Comparison of ENCODE assay signal across 11 mouse cellular contexts in genomic region chr14:122228816-122229551, GRCm38 (mm10). TPM values are rescaled to one million over a fixed set of nuclear protein-coding genes. Genes with fewer than 3 reads are reported as not detected.
DNase-seq lines count a peak whose midpoint lies in the region; ATAC-seq lines count a peak whose summit lies in the region.
"Had no signal": no experiment of that assay in that cellular context is flagged by ENCODE, and none has a peak within 500 bp of the region (broad histone marks: within the 10 kb centered on the region; RNA-seq: fewer than 3 reads in every experiment).

No protein-coding gene starts in this region.

- intact Hi-C loops in heart, postnatal 36 days (cut with DNase I), result loop anchor here (10.0 kb wide), 2 partner anchors 286 to 406 kb away; no protein-coding TSS in a partner anchor

- no peak for DNase-seq in heart, postnatal 36 days
- peak; percentile 65 to 68 for DNase-seq in cerebellum, postnatal 36 days
- no peak for DNase-seq in gastrocnemius, postnatal 25 days
- DNase-seq in ovary, postnatal 36 days (ENCODE audit: low spot score), result no peak
- no peak for DNase-seq in gastrocnemius, adult 18-20 months (ENCODE audit: low spot score)
- DNase-seq: adrenal gland, adult 8-10 months; heart, postnatal 4 days had no signal

- H3K9me3 ChIP-seq in heart, embryonic 13.5 days, result no peaks in the 10 kb centered on the region
- H3K9me3 ChIP-seq in hindbrain, embryonic 15.5 days, result no peaks in the 10 kb centered on the region
- no peaks in the 10 kb centered on the region for H3K9me3 ChIP-seq in neural tube, embryonic 14.5 days (ENCODE audit: control insufficient read depth, low read length)

- no peaks in the 10 kb centered on the region for H3K4me1 ChIP-seq in heart, embryonic 13.5 days
- H3K4me1 ChIP-seq in hindbrain, embryonic 15.5 days (replicated peaks), result peaks cover 10% of the 10 kb centered on the region; the same call in 1 of the 2 replicates
- H3K4me1 ChIP-seq in neural tube, embryonic 14.5 days (ENCODE audit: control insufficient read depth, insufficient read depth, low read length), result no peaks in the 10 kb centered on the region

- ATAC-seq in heart, embryonic 13.5 days (ENCODE audit: extremely low read depth, insufficient number of reproducible peaks, low FRiP score, low TSS enrichment), result no peak
- ATAC-seq in hindbrain, embryonic 15.5 days (ENCODE audit: low FRiP score, low read depth), result 0 out of 2 replicates have a peak, but pooled peaks have one; percentile 40
- ATAC-seq in neural tube, embryonic 14.5 days (ENCODE audit: low read depth), result no peak
- ATAC-seq: lung, postnatal 0 days had no signal

- peak overlapping the region; percentile 34 for H3K4me2 ChIP-seq in heart, embryonic 13.5 days
- peak overlapping the region; percentile 21; the same call in 1 of the 2 replicates for H3K4me2 ChIP-seq in hindbrain, embryonic 15.5 days
- H3K4me2 ChIP-seq in neural tube, embryonic 14.5 days (ENCODE audit: low read depth, low read length), result peak overlapping the region; percentile 15; the same call in 1 of the 2 replicates

- H3K36me3 ChIP-seq in heart, embryonic 13.5 days, result no peaks in the 10 kb centered on the region
- H3K36me3 ChIP-seq in hindbrain, embryonic 15.5 days, result no peaks in the 10 kb centered on the region
- no peaks in the 10 kb centered on the region for H3K36me3 ChIP-seq in neural tube, embryonic 14.5 days (ENCODE audit: control insufficient read depth, insufficient read depth, low read length)

- 30% methylated on average over 23 of the region's 23 CpGs for WGBS in heart, embryonic 13.5 days
- WGBS in hindbrain, embryonic 15.5 days, result 8% methylated on average over 23 of the region's 23 CpGs
- WGBS in neural tube, embryonic 14.5 days, result 9% methylated on average over 23 of the region's 23 CpGs

- no peak overlapping the region for H3K4me3 ChIP-seq in heart, embryonic 13.5 days
- no peak overlapping the region for H3K4me3 ChIP-seq in hindbrain, embryonic 15.5 days
- no peak overlapping the region for H3K4me3 ChIP-seq in neural tube, embryonic 14.5 days (ENCODE audit: low read depth, low read length)

- peaks cover 70% of the 10 kb centered on the region for H3K27me3 ChIP-seq in heart, embryonic 13.5 days (replicated peaks)
- H3K27me3 ChIP-seq in hindbrain, embryonic 15.5 days, result peaks cover 54% of the 10 kb centered on the region
- H3K27me3 ChIP-seq in neural tube, embryonic 14.5 days (ENCODE audit: control insufficient read depth, insufficient read depth, low read length), result peaks cover 31% of the 10 kb centered on the region

- H3K9ac ChIP-seq in heart, embryonic 13.5 days, result no peak overlapping the region
- H3K9ac ChIP-seq in hindbrain, embryonic 15.5 days, result no peak overlapping the region
- no peak overlapping the region for H3K9ac ChIP-seq in neural tube, embryonic 14.5 days (replicated peaks; ENCODE audit: low read depth, low read length)

- H3K27ac ChIP-seq in heart, embryonic 13.5 days (replicated peaks), result no peak overlapping the region
- H3K27ac ChIP-seq in hindbrain, embryonic 15.5 days (replicated peaks), result peak overlapping the region; percentile 62
- H3K27ac ChIP-seq in neural tube, embryonic 14.5 days (ENCODE audit: low read depth, low read length), result no peak overlapping the region

RNA-seq across cellular contexts. Expression of gene Clybl, which starts 47.5 kb away (rescaled TPM):
- polyA plus RNA-seq in heart, embryonic 13.5 days (2015; fragmentation: Nextera tagmentation; extraction: Ambion mirVana), result 68.2 and 75.2 TPM in 2 replicates
- 100 to 1,000 TPM; 113 to 122 TPM for total RNA-seq in heart, postnatal 36 days (2021)
- polyA plus RNA-seq in hindbrain, embryonic 15.5 days (2015; fragmentation: Nextera tagmentation; extraction: Ambion mirVana), result 16.3 and 17.5 TPM in 2 replicates
- 9.1 and 10.8 TPM in 2 replicates for polyA plus RNA-seq in neural tube, embryonic 14.5 days (2014; fragmentation: Nextera tagmentation; extraction: Ambion mirVana)
- total RNA-seq in gastrocnemius, postnatal 25 days (2021), result 10 to 100 TPM; 62.1 to 62.3 TPM
- 10 to 100 TPM; 68.5 to 70.8 TPM for total RNA-seq in gastrocnemius, adult 18-20 months (2021)

Comparison
In these comparisons a context has a peak if more than half of its experiments do, and no peak if none do; other contexts are left out.
1. DNase-seq: peak in cerebellum, postnatal 36 days (2 of 2); none in heart, postnatal 36 days (0 of 2), gastrocnemius, postnatal 25 days (single experiment), ovary, postnatal 36 days (single experiment) and gastrocnemius, adult 18-20 months (single experiment).
2. Peak in every context shown above with its lines, with median percentiles within 50 percentile points of each other: H3K4me2 ChIP-seq.